Mouse (Mus musculus) frontal cortex, postnatal 36 days (tissue): ENCODE results near the gene Cdh4.
A peak's percentile ranks its signal among the peaks of the same experiment; 100 is the strongest.

Experiments
- DNase-seq, 2 experiments: peaks; one replicate each; pipeline ENCODE4 v3.0.0; 2022; ENCODE audit warnings: low spot score in 2 of 2

The Cdh4 gene

DNA sequence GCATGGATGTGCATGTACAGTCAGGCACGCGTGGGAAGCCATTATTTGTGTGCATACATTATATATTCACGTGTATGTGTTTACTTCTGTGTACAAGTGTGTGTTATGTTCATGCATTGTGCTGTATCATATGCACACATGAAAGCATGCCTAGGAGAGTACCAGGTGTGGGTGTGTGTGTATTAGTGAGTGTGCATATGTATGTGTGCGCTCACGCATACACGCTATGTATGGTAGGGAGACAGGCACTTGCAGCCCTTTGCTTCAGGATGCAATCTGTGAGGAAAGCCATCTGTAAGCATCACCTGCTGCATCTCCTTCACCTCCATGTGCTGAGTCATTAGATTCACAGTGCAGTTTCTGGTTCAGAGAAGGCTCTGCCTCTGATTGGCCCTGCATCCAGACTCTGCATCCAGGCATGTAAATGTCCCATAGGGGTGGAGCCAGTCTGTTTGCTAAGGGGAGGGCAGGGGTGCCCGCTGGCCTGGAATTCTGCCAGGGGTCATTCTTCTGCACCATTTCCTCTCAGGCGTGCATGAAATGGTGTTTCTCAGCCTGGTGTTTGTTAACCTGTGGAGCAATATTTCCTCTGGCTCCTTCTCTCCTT is 25.7 kb downstream of the Cdh4 start:
- DNase-seq, result no peak

DNA sequence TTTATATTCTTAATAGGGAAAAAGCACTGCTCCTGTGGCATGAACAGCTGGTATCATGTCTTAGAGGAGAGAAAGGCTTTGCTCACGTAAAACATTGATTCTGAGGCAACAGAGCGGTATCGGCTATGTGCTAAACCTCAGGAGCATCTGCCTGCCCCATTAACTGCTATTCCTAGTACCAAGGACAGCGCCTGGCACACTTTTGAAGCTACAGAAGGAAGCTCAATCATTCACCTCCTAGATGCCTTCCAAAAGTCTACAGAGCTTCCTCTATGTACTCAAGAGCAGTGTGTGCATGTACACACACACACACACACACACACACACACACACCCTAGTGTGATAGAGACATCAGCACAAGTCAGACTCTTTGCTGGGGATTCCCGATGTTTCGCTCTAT is 34.4 kb downstream of the Cdh4 start:
- no peak for DNase-seq

DNA sequence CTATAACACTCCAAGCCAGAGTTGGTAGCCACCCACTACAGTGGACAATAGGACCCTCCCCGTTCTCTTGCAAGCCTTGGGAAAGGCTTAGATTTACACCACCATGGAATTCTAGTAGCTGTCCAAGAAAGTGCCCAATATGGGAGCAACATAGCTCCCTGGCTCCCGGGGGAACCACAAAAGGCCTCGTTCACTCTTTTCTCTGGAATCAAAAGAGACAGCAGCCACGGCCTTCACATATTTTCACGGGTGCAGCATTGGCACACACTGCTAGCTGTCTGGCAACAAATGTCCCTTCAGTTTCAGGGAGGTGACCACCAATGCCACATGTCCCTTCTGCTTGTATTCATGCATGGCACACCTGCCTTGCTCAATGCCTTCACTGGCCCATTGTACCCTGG is 38.6 kb downstream of the Cdh4 start:
- no peak for DNase-seq

DNA sequence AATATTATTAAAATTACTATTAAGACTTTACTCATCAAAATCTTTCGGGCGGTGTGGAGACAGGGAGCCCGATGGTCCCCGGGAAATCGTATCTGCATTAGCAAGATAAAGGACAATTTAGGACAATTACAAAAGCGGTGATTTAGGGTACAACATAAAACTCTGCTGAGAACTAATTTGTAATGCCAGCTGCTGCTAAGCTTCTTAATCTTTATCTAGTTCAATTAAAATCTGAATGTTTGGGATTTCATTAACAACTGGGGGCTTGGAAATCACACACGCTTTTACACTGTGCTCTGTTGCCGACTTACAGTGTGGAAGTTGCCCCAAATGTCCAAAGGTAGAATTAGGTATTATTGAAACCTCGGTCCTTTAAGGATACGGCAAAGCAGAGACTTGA is 39.1 kb downstream of the Cdh4 start:
- DNase-seq, result no peak

DNA sequence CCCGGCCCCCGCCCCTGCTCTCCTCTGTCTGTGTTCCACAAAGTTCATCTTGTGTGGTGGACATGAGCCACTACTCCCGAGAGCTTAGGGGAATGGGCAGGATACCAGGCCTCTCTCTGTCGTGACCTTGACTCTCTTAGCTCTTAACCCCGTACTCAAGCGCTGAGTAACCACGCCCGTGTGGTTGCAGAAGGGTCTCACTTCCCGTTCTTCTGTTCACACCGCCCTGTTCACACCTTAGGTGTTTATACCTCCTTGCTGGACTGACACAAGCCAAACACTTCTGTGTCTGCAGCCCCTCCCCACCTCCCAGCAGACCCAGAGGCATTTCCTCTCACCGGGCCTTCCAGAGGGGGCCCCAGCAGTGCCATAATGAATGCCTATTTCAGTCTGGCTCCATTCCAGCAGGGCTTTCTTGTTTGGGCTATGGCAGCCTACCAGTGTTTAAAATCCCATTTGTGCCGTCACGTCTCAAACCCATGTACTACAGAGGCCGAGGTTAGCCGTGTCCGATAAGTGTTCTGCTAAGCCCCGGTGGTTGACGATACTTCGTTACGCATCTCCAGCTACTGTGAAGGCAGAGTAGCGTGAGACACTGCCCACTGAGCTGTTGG is 46.4 kb downstream of the Cdh4 start:
- no peak for DNase-seq

DNA sequence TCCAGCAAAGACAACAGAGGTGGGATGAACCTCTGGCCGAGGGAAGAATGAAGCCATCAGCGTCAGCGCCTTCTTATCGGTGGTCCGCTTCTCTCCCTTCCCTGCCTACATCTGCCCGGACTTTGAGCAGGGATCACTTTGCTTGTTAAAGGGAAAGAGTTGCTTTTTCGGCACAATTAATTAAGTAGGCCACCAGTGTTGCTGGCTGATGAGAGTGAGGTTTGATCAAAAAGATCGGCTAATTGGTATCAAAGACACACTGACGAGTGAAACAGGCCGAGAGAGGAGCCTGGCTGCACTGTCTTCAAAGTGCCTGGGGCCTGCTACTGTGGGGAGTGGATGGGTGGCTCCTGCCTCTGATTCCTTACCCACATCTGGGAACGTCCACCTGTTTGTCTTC is 49.7 kb downstream of the Cdh4 start:
- DNase-seq, result no peak

DNA sequence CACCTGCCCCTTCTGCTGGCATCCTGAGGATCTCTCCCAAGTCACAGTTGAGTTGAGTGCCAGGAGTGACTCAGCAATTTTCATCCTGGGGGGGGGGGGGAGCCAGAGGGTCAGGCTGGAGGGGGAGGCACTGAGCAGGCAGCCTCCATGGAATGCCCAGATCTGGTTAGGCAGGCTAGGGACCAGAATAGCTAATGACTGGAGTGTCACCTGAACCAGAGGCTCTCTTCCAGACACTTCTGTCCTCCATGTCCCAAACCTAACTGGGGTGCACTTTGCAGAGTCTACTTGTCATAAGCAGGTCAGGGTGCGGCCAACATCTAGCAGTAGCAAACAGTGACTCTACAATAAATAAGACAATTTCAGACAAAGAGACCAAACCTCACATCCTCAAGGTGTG is 52.0 kb downstream of the Cdh4 start:
- DNase-seq, result no peak

DNA sequence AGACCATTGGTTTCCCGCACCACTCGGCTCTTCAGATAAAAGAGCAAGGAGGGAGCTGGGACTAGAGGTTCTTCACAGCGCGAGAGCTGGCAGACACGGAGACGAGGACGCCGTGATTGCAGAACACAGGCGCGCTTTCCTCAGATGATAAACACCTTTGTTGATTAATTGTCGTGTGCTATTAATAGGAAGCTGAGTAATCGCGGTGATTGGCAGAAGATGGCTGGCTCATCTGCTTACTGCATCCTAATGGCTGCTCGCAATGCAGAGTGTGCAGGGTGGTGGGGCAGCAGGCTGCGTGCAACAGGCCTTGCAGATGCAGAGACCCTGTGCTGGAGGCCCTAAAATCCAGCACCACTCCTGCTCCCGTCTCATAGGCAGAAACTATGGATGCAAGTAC is 68.2 kb downstream of the Cdh4 start:
- no peak for DNase-seq

DNA sequence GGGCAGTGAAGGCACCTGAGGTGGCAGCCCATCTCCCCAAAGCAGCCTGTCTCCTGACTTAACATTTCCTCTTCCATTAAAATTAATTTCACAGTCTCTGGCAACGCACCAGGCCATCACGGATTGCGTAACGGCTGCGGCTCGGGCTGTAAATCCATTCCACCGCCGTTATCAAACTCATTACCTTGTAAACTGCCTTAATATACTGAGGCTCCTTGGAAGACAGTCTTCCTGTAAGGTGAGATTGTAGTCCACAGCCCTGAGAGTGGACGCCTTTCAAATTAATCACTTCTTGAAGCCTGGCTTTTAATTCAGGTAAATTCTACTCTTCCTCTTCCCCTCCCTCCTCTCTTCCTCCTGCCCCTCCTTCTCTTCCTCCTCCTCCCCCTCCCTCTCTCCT is 74.3 kb downstream of the Cdh4 start:
- no peak for DNase-seq

DNA sequence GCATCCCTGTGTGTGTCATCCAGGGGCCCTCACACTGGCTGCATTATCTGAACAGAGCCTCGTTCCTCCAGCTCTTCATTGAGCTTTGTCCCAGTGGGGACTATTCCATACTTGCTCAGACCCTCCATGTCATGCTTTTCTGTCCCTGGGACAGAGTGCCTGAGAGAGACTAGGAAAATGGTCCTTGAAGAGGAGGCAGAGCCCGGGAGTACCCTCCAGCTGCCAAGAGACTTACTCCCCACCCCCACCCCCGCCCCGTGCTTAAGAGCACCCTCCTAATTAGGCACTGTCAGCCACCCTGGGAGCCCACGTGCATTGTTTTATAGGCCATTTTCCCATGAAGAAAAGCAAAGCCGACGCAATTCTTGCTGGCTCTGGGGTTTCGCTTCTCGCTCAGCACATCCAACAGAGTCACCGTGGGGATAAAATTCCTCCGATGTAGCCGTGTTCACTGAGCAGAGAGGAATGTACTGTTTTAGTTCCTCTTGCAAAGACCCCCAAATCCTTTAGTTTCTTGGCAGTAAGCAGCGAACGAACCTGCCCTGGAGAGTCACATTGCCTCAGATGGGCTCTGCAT is 76.3 kb downstream of the Cdh4 start:
- no peak for DNase-seq

DNA sequence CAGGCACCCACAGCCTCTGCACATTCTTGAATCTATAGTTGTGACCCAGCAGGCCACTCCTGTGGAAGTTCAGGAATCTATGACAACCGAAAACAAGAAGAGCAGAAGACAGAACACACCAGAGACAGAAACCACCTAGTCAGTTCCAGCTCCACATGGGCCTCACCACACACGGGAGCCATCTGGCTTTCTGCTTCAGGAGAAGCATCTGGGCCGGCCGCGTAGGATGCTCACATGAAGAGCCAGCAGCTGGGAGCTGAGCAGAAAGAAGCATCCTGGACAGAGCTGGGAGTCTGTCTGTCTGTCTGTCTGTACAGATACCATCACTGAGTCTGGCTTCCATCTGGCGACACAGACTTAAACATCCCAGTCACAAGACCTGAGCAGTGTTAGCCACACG is 76.9 kb downstream of the Cdh4 start:
- peak; percentile 13 to 46 for DNase-seq

DNA sequence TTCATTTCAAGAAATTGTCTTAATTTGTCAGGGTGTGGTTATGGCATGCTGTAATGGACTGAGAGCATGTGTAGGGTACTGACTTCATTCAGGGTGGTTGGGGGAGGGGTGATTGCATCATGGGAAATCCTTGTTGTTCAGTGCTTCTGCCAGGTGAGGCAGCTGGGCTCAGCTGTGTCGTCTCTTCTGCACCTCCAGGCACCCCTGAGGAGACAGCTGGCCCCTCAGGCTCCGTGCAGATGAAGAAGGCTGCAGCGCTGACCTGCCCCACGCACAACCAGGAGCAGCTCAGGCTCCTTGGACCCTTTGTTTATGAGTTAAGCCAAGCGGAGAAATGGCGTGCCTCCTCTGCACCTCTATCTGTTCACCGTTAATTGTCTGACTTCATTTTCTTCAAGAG is 77.7 kb downstream of the Cdh4 start:
- no peak for DNase-seq

DNA sequence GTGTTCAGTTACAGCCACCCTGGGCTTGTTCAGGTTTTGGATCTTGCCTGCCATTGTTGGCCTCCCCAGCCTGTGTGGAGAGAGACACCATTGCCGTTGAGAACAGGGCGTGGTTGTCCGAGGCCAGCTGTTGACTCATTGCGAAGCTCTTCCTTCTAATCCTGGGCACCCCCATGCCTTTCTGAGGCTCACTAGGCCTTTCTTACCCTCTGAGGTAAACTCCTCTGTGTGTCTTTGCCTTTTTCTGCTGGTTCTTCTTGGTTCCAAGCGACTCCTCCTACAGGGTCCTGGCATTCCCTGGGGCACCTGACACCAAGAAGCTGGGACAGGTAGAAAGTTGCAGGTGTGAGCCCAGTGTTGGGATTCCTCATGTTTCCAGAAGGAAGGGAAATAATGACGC is 78.7 kb downstream of the Cdh4 start:
- DNase-seq, result no peak

DNA sequence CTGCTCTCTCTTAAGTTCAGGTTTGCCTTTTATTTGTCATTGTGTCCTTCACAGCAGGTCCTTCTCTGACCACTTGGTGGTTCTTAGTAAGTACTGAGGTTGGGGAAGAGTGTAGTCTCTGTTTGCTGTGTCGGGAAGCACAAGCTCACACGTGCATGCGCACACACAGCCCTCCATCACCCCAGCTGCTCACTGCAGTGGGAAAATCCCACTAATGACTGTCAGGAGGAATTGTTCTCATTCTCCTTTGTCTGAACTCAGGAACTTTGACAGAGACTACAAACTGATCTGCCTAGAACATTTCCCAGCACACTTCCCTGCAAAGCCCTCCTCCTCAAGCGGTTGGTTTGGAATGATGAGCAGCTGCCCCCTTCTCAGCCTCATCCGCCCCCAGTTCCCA is 79.2 kb downstream of the Cdh4 start:
- DNase-seq, result no peak

DNA sequence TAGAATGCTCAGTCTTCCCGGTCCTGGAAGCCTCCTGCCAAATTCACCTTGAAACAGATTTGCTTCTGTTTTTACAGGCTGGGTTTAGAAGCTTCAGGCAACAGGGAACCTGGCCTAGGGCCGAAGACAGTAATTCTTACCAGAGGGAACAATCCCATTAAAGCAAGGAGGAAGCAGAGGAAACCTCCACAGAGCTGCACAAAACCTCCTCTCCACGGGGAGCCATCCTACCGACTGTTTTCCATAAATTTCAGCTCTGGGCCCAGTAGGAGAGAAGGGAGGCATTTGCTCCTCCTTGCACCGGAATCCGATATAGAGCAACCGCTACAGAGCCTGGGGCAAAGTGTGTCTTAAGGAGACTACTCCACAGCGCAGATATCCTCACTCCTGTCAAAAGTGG is 79.9 kb downstream of the Cdh4 start:
- no peak for DNase-seq

DNA sequence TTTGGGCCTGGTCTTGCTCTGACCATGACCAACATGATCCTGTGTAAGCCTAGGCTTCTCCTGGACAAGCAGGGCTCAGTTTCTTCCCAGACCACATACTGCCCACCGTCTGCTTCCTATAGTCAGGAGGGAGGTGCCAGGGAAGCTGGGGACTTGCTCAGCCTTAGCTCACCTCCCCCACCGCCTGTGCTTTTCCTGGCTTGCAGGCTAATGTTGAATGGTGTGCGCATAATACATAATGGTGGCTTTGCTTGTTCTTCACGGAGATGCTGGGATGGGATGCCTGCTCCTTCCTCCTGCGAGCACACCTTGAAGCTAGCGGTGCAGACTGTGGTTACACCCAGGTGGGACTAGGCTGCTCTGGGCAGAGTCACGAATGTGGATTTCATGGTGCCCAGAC is 84.7 kb downstream of the Cdh4 start:
- no peak for DNase-seq

DNA sequence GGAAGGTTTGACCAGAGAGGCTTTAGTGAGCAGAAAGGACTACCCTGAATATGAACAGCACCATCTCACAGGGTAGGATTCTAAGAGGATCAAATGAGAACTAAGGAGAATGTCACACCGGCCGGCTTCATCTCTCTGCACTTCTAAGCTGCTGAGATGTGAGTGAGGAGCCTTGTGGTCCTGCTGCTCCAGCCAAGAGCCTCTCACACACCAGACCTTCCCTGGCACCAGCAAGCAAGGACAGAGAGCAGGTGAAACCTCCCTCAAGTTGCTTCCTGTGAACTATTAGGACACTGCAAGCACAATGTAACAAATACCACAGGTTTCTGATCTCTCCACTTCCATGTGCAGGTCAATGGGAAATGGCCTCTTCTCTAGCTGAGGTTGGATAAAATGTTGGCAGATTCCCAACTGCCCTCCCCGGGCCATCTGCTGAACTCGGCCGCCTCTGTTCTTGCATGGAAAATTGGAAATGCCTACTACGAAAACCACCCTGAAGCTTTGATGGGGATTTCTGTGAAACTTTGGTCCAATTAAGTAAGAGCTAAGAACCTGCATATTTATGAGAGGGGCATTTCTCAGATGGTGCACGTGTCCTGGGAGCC is 88.3 kb downstream of the Cdh4 start:
- DNase-seq, result no peak

DNA sequence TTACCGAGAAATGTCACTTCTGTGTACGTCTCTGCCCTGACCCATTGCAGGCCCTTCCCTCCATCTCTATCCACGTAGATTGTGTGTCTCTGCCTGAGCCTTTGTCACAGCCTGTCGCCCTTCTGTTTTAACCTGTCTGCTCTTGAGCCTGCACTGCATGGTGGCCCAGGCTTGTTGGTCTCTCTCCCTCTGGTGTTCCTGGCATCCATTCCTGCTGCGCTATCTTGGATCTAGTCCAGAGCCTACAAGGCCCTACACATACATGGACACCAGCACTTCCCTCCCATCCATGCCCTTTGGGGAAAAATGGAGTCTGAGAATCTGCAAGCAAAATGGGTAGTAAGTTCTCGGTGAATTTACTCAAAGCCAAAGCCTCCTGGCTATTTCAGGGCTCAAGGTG is 91.0 kb downstream of the Cdh4 start:
- DNase-seq, result no peak

DNA sequence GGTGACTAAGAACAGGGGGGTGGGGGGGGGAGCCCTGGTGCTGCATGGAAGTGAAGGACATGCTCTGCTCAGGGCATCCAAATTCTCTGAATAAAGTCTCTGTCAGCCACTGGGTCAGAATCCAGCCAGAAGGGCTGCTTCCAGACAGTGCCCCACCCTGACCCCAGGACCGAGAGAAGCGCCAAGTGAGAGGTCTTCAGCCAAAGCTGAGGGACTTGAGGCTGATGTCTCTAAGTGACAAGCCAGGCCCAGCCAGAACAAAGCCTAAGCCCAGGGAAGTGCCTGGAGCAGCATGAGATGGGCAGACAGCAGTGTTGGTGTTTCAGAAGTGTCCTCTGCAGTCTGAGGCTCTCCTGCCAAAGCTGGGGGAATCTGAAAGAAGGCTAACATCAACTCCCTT is 91.7 kb downstream of the Cdh4 start:
- DNase-seq, result no peak

DNA sequence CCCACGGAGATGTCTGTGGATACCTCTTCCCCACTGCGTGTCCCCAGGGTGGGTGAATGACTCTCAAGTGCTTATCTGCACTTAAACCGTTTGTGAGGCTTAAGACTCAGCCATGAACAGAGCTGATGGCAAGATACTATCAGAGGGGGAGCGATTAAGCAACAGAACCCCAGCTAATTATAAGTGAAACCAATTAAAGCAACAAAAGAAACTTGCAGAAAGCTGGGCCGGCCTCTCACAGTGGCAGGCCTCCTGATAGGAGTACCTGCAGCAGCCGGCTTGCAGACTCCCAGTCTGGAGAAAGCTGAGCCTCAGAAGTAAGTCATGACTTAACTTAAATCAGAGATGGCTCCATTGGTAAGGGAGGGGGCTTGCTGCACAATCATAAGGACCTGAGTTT is 93.0 kb downstream of the Cdh4 start:
- DNase-seq, result no peak

DNA sequence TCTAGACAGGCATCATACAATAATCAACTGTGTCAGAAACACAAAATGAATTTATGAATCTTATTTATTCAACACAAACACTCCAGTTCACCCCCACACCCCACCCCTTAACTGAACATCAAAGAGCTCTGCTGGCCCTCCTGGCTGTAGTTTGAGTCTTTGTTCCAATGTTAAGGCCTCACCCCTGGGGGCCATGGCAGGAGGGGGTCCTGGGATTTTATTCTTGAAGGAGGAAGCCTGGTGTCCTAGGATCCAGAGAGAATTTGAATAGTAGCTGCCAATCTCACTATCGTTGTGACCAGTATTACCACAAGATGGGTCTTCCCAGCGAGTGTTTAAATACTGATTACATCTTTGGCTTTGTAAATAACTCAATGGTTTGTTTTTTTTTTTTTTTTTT is 94.5 kb downstream of the Cdh4 start:
- no peak for DNase-seq

DNA sequence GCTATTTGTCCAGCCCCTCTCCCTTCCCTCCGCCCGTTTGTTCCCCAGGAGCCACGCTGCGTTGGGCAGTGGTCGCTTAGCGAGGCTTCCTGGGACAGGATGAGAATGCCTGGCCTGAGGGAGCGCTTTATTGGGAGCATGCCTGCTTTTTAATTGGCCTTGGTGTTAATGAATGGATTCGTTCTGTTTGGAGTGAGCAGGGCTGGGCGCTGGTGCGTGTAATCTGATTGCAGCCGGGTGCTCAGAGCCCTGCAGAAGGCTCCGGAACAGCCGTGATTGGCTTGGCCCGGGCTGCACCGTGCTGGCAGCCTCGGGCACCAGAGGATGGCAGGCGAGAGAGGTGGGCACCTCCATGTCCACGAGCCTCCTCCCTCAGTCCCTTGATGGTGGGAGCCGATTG is 95.2 kb downstream of the Cdh4 start:
- DNase-seq, result peak; percentile 39 to 66

DNA sequence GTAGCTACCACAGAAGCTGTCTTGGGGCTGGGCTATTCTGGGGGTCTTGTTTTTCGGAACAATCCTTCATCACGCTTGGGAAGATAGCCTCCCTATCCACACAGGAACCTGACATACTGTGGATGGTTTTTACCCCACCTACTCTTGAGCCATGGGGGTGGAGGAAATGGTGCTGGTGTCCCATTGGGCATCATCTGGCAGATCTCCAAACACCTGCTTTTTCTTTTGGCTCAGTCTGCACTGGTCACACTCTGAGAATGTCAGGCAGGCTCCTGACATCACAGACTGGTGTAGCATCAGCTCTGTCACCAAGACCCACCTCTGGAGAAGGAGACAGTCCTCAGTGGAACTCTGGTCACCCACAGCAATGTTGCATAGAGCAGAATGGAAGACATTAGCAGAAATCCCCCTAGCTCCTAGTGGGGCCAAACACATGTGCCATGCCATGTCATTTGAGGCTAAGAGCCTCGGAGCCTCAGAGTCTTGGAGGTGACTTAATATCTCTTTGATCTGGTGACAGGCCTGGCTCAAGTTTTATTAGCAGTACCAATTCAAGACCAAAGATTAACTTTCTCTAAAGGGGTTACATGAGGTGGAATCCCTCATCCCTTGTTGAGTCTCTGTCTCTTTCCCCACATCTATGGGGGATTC is 95.7 kb downstream of the Cdh4 start:
- no peak for DNase-seq
